Mouse (Mus musculus) cortical plate, adult 2 months (tissue): ENCODE measurements around the gene Gipc3.

Experiments
- CTCF ChIP-seq: fragments of 200-500 bp; IDR thresholded peaks from 2 replicates; pipeline ENCODE4 v1.5.1; 2011; ENCODE audit warnings: mild to moderate bottlenecking, control low read depth, low read length; ENCODE audit not compliant: insufficient read depth; ENCODE audit errors: extremely low read depth
- POLR2A ChIP-seq: fragments of 200-500 bp; IDR thresholded peaks from 2 replicates; pipeline ENCODE4 v1.6.1; 2011; ENCODE audit warnings: mild to moderate bottlenecking, low read length, control low read depth; ENCODE audit not compliant: insufficient read depth; ENCODE audit errors: extremely low read depth

DNA sequence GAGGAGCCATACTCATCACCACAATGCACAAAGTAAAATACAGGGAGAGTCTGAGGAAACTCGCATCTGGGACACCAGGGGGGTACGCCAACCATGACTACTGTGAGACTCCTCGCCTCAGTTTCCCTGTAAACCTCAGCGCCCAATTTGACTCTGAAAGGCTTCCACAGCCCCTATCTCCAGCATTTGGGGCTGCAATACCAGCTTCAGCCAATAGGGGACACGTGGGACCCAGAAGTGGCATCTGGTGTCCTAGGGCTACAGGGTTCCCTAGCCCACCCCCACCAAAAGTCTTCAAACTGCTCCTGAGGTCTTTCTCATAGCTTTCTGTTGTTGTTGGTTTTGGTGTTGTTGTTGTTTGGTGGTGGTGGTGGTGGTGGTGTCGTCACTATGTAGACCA, 54.5 kb downstream of the Gipc3 start:
- TF ChIP-seq CTCF = peak; percentile 52
- no peak for TF ChIP-seq POLR2A
